24 mouse cellular contexts compared by ENCODE assay signal in genomic region chr8:61575096-61575653, GRCm38 (mm10).
DNase-seq lines count a peak whose midpoint lies in the region; ATAC-seq and TF ChIP-seq lines count a peak whose summit lies in the region.
"Had no signal": no experiment of that assay in that cellular context is flagged by ENCODE, and none has a peak within 500 bp of the region (broad histone marks: within the 10 kb centered on the region; RNA-seq: fewer than 3 reads in every experiment).

No protein-coding gene starts in this region.

- H3K27me3 ChIP-seq in heart, embryonic 16.5 days (ENCODE audit: control insufficient read depth, insufficient read depth, low read length) = no peaks in the 10 kb centered on the region
- no peaks in the 10 kb centered on the region for H3K27me3 ChIP-seq in lung, embryonic 14.5 days (ENCODE audit: insufficient read depth, low read length)
- no peaks in the 10 kb centered on the region for H3K27me3 ChIP-seq in embryonic facial prominence, embryonic 15.5 days
- H3K27me3 ChIP-seq in small intestine, adult 2 months (ENCODE audit: control insufficient read depth, insufficient read depth, low read length) = no peaks in the 10 kb centered on the region
- H3K27me3 ChIP-seq: forebrain, embryonic 12.5 days; intestine, embryonic 15.5 days; liver, embryonic 13.5 days; midbrain, embryonic 13.5 days; neural tube, embryonic 13.5 days; Patski; stomach, embryonic 15.5 days had no signal

- H3K9ac ChIP-seq in heart, embryonic 16.5 days (ENCODE audit: low read length) = no peak overlapping the region
- H3K9ac ChIP-seq in lung, embryonic 14.5 days = no peak overlapping the region
- H3K9ac ChIP-seq in embryonic facial prominence, embryonic 15.5 days = no peak overlapping the region
- H3K9ac ChIP-seq: forebrain, embryonic 12.5 days; hindbrain, embryonic 14.5 days; intestine, embryonic 15.5 days; liver, embryonic 13.5 days; midbrain, embryonic 13.5 days; neural tube, embryonic 13.5 days; stomach, embryonic 15.5 days had no signal

- H3K4me1 ChIP-seq in heart, embryonic 16.5 days (ENCODE audit: control insufficient read depth, insufficient read depth, low read length) = peaks cover 48% of the 10 kb centered on the region
- peaks cover 13% of the 10 kb centered on the region for H3K4me1 ChIP-seq in lung, embryonic 14.5 days (ENCODE audit: insufficient read depth)
- H3K4me1 ChIP-seq in embryonic facial prominence, embryonic 15.5 days = peaks cover 20% of the 10 kb centered on the region
- H3K4me1 ChIP-seq in small intestine, adult 2 months (ENCODE audit: control insufficient read depth, insufficient read depth, insufficient read length, low read length) = peaks cover 12% of the 10 kb centered on the region; the same call in 1 of the 2 replicates
- H3K4me1 ChIP-seq: forebrain, embryonic 12.5 days; intestine, embryonic 15.5 days; midbrain, embryonic 13.5 days; neural tube, embryonic 13.5 days had no signal

- no peaks in the 10 kb centered on the region; the same call in 1 of the 2 replicates for H3K36me3 ChIP-seq in heart, embryonic 16.5 days (ENCODE audit: control insufficient read depth, insufficient read depth)
- H3K36me3 ChIP-seq in lung, embryonic 14.5 days (ENCODE audit: insufficient read depth) = peaks cover 4% of the 10 kb centered on the region; the same call in 1 of the 2 replicates
- H3K36me3 ChIP-seq in embryonic facial prominence, embryonic 15.5 days = no peaks in the 10 kb centered on the region
- no peaks in the 10 kb centered on the region for H3K36me3 ChIP-seq in small intestine, adult 2 months (ENCODE audit: control insufficient read depth, insufficient read depth, low read length)
- H3K36me3 ChIP-seq: forebrain, embryonic 12.5 days; intestine, embryonic 15.5 days; liver, embryonic 13.5 days; midbrain, embryonic 13.5 days; neural tube, embryonic 13.5 days; stomach, embryonic 15.5 days had no signal

- H3K27ac ChIP-seq in heart, embryonic 16.5 days (ENCODE audit: low read length) = peak overlapping the region; percentile 61
- H3K27ac ChIP-seq in lung, embryonic 14.5 days (ENCODE audit: low read depth) = peak overlapping the region; percentile 66; the same call in 1 of the 2 replicates
- 0 out of 2 replicates have a peak overlapping the region, but pooled peaks have one; percentile 31 for H3K27ac ChIP-seq in embryonic facial prominence, embryonic 15.5 days (replicated peaks)
- peak overlapping the region; percentile 9; the same call in 1 of the 2 replicates for H3K27ac ChIP-seq in small intestine, adult 2 months (ENCODE audit: insufficient read depth, low read depth, low read length)
- H3K27ac ChIP-seq: forebrain, embryonic 12.5 days; hindbrain, embryonic 14.5 days; intestine, embryonic 15.5 days; liver, embryonic 13.5 days; midbrain, embryonic 13.5 days; neural tube, embryonic 13.5 days; stomach, embryonic 15.5 days had no signal

- TF ChIP-seq POLR2A in small intestine, adult 2 months (IDR thresholded peaks at IDR 0.05; ENCODE audit: low read depth, low read length) = no peak

- H3K4me2 ChIP-seq in heart, embryonic 16.5 days (ENCODE audit: low read depth, low read length) = no peak overlapping the region
- H3K4me2 ChIP-seq in lung, embryonic 14.5 days = no peak overlapping the region
- no peak overlapping the region for H3K4me2 ChIP-seq in embryonic facial prominence, embryonic 15.5 days (replicated peaks)
- H3K4me2 ChIP-seq: forebrain, embryonic 12.5 days; hindbrain, embryonic 14.5 days; intestine, embryonic 15.5 days; liver, embryonic 13.5 days; midbrain, embryonic 13.5 days; neural tube, embryonic 13.5 days; stomach, embryonic 15.5 days had no signal

- no peak; the same call in 1 of the 2 replicates for ATAC-seq in heart, embryonic 16.5 days (replicated peaks; ENCODE audit: extremely low read depth, insufficient read depth, low FRiP score)
- no peak for ATAC-seq in lung, embryonic 14.5 days (ENCODE audit: insufficient read depth)
- no peak for ATAC-seq in embryonic facial prominence, embryonic 15.5 days (ENCODE audit: insufficient number of reproducible peaks, low FRiP score, low TSS enrichment, low read depth)
- ATAC-seq: activated CD4-positive, CD25-positive, alpha-beta regulatory T cell, adult 4 months; intestine, embryonic 15.5 days; midbrain, embryonic 13.5 days; Patski had no signal

- TF ChIP-seq CTCF in lung, embryonic 14.5 days (IDR thresholded peaks at IDR 0.05; ENCODE audit: low read depth) = no peak
- no peak for TF ChIP-seq CTCF in small intestine, adult 2 months (IDR thresholded peaks at IDR 0.05; ENCODE audit: extremely low read depth, insufficient read length, insufficient replicate concordance, low read depth, low read length)

- DNase-seq in heart, adult 8-10 months (ENCODE audit: low spot score) = no peak
- no peak for DNase-seq in lung, embryonic 14.5 days
- DNase-seq in lung, postnatal 25 days (ENCODE audit: low spot score) = no peak
- DNase-seq in adrenal gland, adult (ENCODE audit: inconsistent age in 2 of 2, low spot score in 1 of 2) = no peak
- DNase-seq: adrenal gland, postnatal 25 days; cerebellum, adult 11 months; cerebellum, postnatal 10 days; gastrocnemius, postnatal 14 days; heart, postnatal 10 days; kidney, postnatal 14 days; liver, embryonic 13.5 days; thymus, adult 18-20 months; thymus, postnatal 4 days had no signal

- 38% methylated on average over 4 of the region's 4 CpGs for whole genome bisulfite sequencing in heart, embryonic 16.5 days
- 45% methylated on average over 4 of the region's 4 CpGs for WGBS in lung, embryonic 14.5 days
- 46% methylated on average over 4 of the region's 4 CpGs for WGBS in embryonic facial prominence, embryonic 15.5 days
- WGBS in small intestine, adult 2 months = 66% methylated on average over 4 of the region's 4 CpGs

- H3K9me3 ChIP-seq in heart, embryonic 16.5 days (replicated peaks; ENCODE audit: control insufficient read depth, low read length) = no peaks in the 10 kb centered on the region
- H3K9me3 ChIP-seq in lung, embryonic 14.5 days (ENCODE audit: low read depth, low read length) = no peaks in the 10 kb centered on the region
- no peaks in the 10 kb centered on the region for H3K9me3 ChIP-seq in embryonic facial prominence, embryonic 15.5 days (replicated peaks)
- H3K9me3 ChIP-seq: forebrain, embryonic 12.5 days; intestine, embryonic 15.5 days; liver, embryonic 13.5 days; midbrain, embryonic 13.5 days; neural tube, embryonic 13.5 days; stomach, embryonic 15.5 days had no signal

- no peak overlapping the region for H3K4me3 ChIP-seq in heart, embryonic 16.5 days (ENCODE audit: low read length)
- H3K4me3 ChIP-seq in lung, embryonic 14.5 days (ENCODE audit: low read depth, low read length) = no peak overlapping the region
- H3K4me3 ChIP-seq in embryonic facial prominence, embryonic 15.5 days (replicated peaks) = no peak overlapping the region
- H3K4me3 ChIP-seq in small intestine, adult 2 months (ENCODE audit: low read depth, low read length) = no peak overlapping the region
- H3K4me3 ChIP-seq: forebrain, embryonic 12.5 days; intestine, embryonic 15.5 days; liver, embryonic 13.5 days; midbrain, embryonic 13.5 days; neural tube, embryonic 13.5 days; stomach, embryonic 15.5 days had no signal

Comparison
In these comparisons a context has a peak if more than half of its experiments do, and no peak if none do; other contexts are left out.
1. H3K27ac ChIP-seq: peak in every context shown above with its lines; median percentile 66 in lung, embryonic 14.5 days; 61 in heart, embryonic 16.5 days; 31 in embryonic facial prominence, embryonic 15.5 days; 9 in small intestine, adult 2 months.